Mouse (Mus musculus) right cerebral cortex, postnatal 36 days (tissue): ENCODE measurements around the gene Slc38a4.

Experiments
- DNase-seq, 2 experiments: peaks; one replicate each; pipeline ENCODE4 v3.0.0; 2022; ENCODE audit warnings: low spot score in 2 of 2, mixed read lengths in 1 of 2

The Slc38a4 gene

GRCm38 (mm10) chr15:97019323-97019722 lies 36.4 kb downstream of the Slc38a4 start:
- DNase-seq = no peak

GRCm38 (mm10) chr15:97017195-97017594 lies 38.6 kb downstream of the Slc38a4 start:
- DNase-seq = no peak

GRCm38 (mm10) chr15:97015036-97015596 lies 40.6 kb downstream of the Slc38a4 start:
- DNase-seq = no peak

GRCm38 (mm10) chr15:97011599-97012372 lies 44.0 kb downstream of the Slc38a4 start:
- DNase-seq = no peak

- no peak for DNase-seq
Measured at GRCm38 (mm10) chr15:97009271-97009670, 46.5 kb downstream of the Slc38a4 start.

GRCm38 (mm10) chr15:97005631-97006234 lies 50.0 kb downstream of the Slc38a4 start:
- DNase-seq = no peak

- DNase-seq = no peak
Measured at GRCm38 (mm10) chr15:97004525-97004867, 51.3 kb downstream of the Slc38a4 start.

- DNase-seq = no peak
Measured at GRCm38 (mm10) chr15:97003851-97004524, 51.8 kb downstream of the Slc38a4 start.

- DNase-seq = no peak
Measured at GRCm38 (mm10) chr15:97003186-97003585, 52.6 kb downstream of the Slc38a4 start.

- no peak for DNase-seq
Measured at GRCm38 (mm10) chr15:97002752-97003151, 53.0 kb downstream of the Slc38a4 start.

GRCm38 (mm10) chr15:97001886-97002285 lies 53.9 kb downstream of the Slc38a4 start:
- peak; percentile 5 to 16 for DNase-seq

- DNase-seq = no peak
Measured at GRCm38 (mm10) chr15:97001416-97001815, 54.3 kb downstream of the Slc38a4 start.

GRCm38 (mm10) chr15:97000319-97001251 lies 55.2 kb downstream of the Slc38a4 start:
- DNase-seq = no peak

- peak in 1 of 2 experiments; percentile 9 for DNase-seq
Measured at GRCm38 (mm10) chr15:96999401-96999800, 56.4 kb downstream of the Slc38a4 start.

- no peak for DNase-seq
Measured at GRCm38 (mm10) chr15:96985618-96986017, 70.1 kb downstream of the Slc38a4 start.

- no peak for DNase-seq
Measured at GRCm38 (mm10) chr15:96983581-96984330, 72.0 kb downstream of the Slc38a4 start.

GRCm38 (mm10) chr15:96975125-96975524 lies 80.6 kb downstream of the Slc38a4 start:
- no peak for DNase-seq

- no peak for DNase-seq
Measured at GRCm38 (mm10) chr15:96974131-96974530, 81.6 kb downstream of the Slc38a4 start.

- DNase-seq = no peak
Measured at GRCm38 (mm10) chr15:96973370-96973769, 82.4 kb downstream of the Slc38a4 start.

GRCm38 (mm10) chr15:96972706-96973274 lies 83.0 kb downstream of the Slc38a4 start:
- no peak for DNase-seq
